Mouse (Mus musculus) bone marrow macrophage, adult 2 months (primary cell): Measurements from ENCODE around the gene Spred1. TPM values are rescaled to one million over a fixed set of nuclear protein-coding genes. Genes with fewer than 3 reads are reported as not detected.

Experiments used
- H3K27ac ChIP-seq: 2 replicates; pipeline ENCODE4 v1.5.1; 2012; ENCODE audit warnings: low read depth, low read length; ENCODE audit not compliant: insufficient read depth
- H3K4me1 ChIP-seq: 2 replicates; pipeline ENCODE4 v1.6.1; 2012; ENCODE audit warnings: low read length; ENCODE audit not compliant: control insufficient read depth, insufficient read depth
- H3K4me3 ChIP-seq: 2 replicates; pipeline ENCODE4 v1.5.1; 2012; ENCODE audit warnings: mild to moderate bottlenecking, low read length, moderate library complexity; ENCODE audit not compliant: insufficient read depth
- CTCF ChIP-seq: IDR thresholded peaks from 2 replicates; pipeline ENCODE4 v1.5.1; 2012; ENCODE audit warnings: low read depth, mild to moderate bottlenecking, low read length, moderate library complexity
- POLR2A ChIP-seq: IDR thresholded peaks from 2 replicates; pipeline ENCODE4 v1.6.1; 2012; ENCODE audit warnings: mild to moderate bottlenecking, low read depth, low read length, borderline replicate concordance
- polyA plus RNA-seq: library from polyadenylated mRNA; stranded (reverse); fragments of >200 nt; gene quantifications from 2 replicates; pipeline ENCODE4 v1.2.4, GENCODE M21; 2012; ENCODE audit not compliant: missing spikeins, insufficient read depth, insufficient read length

The Spred1 gene
- polyA plus RNA-seq, 1 experiment: 59.1 TPM

DNA sequence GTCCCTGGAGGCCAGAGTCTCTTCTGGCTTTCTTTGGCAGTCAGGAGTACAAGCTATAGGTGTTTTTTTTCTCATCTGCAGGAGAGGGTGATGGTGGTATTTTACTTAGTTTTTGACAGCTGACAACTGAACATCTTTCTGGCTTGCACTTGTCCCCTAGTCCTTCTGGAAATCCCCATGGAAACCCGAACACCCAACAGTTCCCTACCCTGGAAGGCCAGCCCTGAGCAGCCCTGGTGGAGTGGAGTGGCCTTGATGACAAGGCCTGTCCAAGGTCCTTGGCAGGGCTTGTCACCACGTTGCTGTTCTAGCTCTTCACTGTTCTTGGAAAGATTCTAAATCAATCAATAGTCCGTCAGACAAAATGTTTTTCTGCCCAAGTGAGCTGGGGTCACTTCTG lies 83.4 kb downstream of the Spred1 start:
- TF ChIP-seq CTCF (no peak), POLR2A (no peak)
- Histone ChIP-seq H3K27ac (no peak overlapping the region), H3K4me1 (no peaks in the 10 kb centered on the region), H3K4me3 (no peak overlapping the region)

DNA sequence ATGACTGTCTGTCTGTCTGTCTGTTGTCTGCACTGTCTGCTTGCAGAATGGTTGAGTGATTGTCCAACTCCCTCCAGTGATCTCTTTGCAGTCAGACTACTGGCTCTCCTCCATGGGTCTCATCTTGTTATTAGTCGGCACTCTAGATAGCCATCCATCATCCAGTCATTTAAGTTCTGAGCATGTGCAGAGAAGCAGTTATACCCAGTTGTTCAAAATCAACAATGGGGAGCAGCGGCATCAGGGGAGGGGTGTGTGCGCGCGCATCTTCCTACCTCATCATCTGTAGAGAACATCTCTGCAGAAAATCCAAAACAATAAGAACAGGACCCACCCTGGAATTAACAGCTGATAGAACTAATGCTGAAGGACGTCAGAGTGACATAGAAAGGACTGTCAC lies 83.9 kb downstream of the Spred1 start:
- Histone ChIP-seq H3K4me1 (no peaks in the 10 kb centered on the region), H3K27ac (no peak overlapping the region), H3K4me3 (no peak overlapping the region)
- TF ChIP-seq POLR2A: no peak
- TF ChIP-seq CTCF: no peak

DNA sequence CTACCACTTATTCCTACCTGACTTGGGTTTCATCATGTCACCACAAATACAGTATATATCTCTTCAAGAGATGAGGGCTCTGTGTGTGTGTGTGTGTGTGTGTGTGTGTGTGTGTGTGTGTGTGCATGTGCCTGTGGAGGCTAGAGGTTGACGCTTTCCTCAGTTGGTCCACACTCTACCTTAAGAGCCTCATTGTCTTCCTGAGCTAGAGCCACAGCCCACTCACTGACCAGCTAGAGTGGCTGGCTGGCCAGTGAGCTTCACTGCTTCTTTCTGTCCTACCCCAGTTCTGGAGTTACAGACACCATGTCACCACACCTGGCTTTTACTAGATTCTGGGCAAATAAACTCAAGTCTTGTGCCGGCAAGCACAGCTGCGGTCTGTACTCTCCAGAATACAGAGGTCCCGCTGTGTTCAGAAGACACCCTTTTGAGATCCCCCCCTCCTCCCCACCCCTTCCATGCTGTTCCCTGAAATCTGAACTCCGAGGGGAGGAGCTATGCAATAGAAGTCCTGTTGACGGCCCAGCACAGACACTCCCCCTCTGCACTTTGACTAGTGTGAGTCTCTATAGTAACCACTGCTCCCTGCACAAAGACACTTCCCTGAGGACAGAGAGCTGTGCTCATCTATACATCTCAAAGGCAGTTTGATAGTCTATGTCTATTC lies 89.4 kb downstream of the Spred1 start:
- Histone ChIP-seq H3K27ac (no peak overlapping the region), H3K4me1 (no peaks in the 10 kb centered on the region), H3K4me3 (no peak overlapping the region)
- no peak for TF ChIP-seq POLR2A
- no peak for TF ChIP-seq CTCF

DNA sequence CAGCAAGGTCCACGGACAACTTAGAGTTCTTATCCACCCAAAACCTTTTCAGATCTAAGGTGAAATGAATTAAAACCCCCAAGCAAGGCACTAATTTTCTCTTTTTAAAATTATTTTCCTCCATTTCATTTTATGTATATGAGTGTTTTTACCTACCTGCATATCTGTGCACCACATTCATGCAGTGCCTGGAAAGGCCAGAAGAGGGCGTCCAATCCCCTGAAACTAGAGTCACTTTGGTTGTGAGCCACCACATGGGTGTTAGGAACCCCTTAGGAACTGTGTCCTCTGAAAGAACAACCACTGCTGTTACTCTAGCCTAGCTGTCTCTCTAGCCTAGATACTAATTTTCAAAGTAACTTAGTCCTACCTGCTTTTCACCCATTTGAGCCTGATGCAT lies 95.0 kb downstream of the Spred1 start:
- no peak overlapping the region for H3K4me3 ChIP-seq
- no peak overlapping the region for H3K27ac ChIP-seq
- no peak for TF ChIP-seq POLR2A
- no peak for TF ChIP-seq CTCF
- peaks cover 2% of the 10 kb centered on the region for H3K4me1 ChIP-seq

DNA sequence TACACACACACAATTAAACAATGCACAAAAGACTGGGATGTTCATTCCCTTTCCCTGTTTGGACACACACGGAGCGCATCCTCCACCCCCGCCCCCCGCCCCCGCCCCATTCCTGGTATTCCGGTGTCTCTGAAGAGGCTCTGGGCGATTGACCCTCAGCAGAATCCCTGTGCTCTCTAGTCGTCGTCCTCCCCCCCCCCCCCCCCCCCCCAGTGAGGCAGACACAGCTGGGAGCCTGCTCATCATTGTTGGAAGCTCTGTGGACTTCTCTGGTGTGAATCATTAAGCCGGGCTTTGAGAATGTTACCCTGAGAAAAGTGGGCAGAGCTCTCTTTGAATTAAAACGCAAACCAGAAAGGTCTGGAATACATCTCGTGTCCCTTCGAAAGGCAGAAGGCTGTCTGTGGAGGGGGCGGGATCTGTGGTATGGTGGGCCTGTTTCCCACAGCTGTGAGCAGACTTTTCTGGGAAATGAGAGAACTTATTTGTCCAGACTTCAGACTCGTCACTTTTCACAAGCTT lies 96.6 kb downstream of the Spred1 start:
- Histone ChIP-seq H3K27ac (no peak overlapping the region), H3K4me1 (peaks cover 2% of the 10 kb centered on the region), H3K4me3 (no peak overlapping the region)
- TF ChIP-seq POLR2A (no peak), CTCF (no peak)

DNA sequence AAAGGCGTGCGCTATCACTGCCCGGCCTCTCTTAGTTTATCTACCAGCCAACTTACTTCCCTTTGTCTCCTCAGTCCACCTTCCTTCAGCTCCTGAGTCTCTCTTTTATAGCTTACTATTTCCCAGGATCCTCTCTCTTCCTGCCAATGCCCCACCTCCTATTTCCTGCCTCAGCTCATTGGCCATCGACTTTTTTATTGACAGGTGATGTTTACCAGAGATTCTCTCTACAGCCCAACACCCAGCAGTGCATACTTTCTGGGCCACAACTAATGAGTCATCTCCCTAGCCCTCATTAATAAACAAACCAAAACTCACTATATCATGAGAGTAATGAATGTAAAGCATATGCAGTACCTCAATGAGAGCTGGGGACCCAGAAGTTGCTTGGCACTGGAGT lies 98.4 kb downstream of the Spred1 start:
- no peak overlapping the region for H3K4me3 ChIP-seq
- no peak overlapping the region for H3K27ac ChIP-seq
- peaks cover 2% of the 10 kb centered on the region for H3K4me1 ChIP-seq
- TF ChIP-seq CTCF: no peak
- TF ChIP-seq POLR2A: no peak

DNA sequence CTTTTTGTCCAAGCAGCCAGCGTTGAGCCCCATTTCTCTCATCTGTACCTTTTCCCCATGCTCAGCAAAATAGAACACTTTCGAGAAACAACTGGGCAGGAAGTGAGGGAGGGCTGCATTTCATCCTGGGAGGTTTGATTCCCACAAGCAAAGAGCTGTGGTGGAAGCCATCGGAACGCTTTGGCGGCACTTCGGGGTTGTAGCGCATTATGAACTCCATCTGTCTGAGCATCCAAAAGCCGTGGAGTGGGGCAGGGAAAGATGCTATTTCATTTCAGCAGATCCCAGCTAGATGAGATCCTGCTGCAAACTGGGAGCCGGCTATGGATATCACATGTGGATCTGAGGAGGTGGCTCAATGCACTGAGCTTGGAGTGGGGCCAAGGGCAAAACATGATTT lies 101.5 kb downstream of the Spred1 start:
- H3K4me3 ChIP-seq: no peak overlapping the region
- TF ChIP-seq POLR2A (no peak), CTCF (no peak)
- peaks cover 2% of the 10 kb centered on the region for H3K4me1 ChIP-seq
- H3K27ac ChIP-seq: no peak overlapping the region

DNA sequence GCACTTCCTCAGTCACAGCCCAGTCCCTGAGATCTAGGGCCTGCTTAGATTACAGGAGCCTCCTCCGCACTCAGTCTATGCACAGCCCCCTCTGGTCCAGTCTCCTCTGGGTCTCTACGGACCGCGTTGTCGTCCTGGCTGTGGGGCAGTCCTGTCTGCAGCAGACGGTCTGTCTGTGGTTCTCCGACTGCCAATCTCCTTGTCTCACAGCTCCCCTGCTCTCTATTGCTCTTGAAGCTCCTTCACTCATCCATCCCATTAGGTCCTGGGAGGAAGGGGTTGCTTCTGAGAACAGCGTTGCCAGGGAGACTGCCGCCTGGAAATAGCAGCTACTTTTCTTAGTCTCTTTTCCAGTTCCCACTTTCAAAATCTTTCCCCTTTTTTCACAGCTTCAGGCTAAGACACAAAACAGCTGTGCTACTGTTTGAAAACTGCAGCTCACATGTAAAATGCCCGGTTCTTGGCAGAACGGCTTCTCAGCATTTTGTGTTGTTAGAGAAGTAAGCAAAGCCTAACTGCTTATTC lies 107.5 kb downstream of the Spred1 start:
- no peak overlapping the region for H3K4me3 ChIP-seq
- TF ChIP-seq POLR2A: no peak
- TF ChIP-seq CTCF: no peak
- peaks cover 2% of the 10 kb centered on the region for H3K4me1 ChIP-seq

DNA sequence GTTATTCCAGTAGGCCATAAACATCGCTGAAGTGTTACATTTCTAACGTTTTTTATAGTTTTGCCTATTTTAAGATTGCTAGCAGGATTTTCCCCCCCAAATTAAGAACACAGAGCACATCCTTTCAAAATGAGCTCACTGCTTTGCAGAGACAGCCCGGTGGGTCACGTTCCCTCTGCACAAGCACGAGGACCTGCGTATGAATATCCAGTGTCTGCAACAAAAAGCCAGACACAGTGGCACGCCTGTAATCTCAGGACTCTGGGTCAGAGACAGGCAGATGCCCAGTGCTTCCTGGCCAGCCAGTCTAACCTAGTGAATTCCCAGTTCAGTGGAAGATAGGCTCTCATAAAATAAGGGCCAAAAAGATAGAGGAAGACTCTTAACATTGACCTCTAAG lies 109.1 kb downstream of the Spred1 start:
- no peak overlapping the region for H3K27ac ChIP-seq
- no peak for TF ChIP-seq POLR2A
- no peak for TF ChIP-seq CTCF
- H3K4me3 ChIP-seq: no peak overlapping the region
- peaks cover 2% of the 10 kb centered on the region for H3K4me1 ChIP-seq

More for the DNA sequence above, 107.5 kb downstream of the Spred1 start:
- no peak overlapping the region for H3K27ac ChIP-seq

DNA sequence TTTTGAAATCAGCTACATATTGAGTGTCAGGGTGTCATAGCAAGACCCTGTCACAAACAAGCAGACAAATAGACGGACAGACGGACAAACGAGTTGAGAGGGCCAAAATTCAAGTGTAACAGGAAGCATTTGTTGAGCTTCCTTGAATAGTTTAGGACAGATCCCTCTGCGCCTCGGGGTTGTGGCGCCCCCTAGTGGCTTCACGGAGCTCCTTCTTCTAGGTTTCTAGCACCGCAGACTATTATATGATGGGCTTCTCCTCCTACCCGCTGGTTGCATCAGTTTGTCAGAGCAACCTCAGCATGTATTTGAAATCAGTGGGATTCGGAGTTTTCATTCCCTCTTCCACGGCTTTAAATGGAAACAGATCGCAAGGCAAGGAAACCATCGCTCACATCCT lies 110.1 kb downstream of the Spred1 start:
- Histone ChIP-seq H3K27ac (no peak overlapping the region), H3K4me1 (peaks cover 2% of the 10 kb centered on the region), H3K4me3 (no peak overlapping the region)
- peak; percentile 97 for TF ChIP-seq CTCF
- no peak for TF ChIP-seq POLR2A

Other genes with a start within 250 kb of the Spred1 start
- gene Tmco5, start 242.7 kb upstream of the Spred1 start, polyA plus RNA-seq: not detected in 2 replicates
- gene Fam98b, start 128.4 kb downstream of the Spred1 start, polyA plus RNA-seq: 30.1 and 31.2 TPM in 2 replicates
- 0.16 and 0.35 TPM in 2 replicates for gene Rasgrp1, start 221.6 kb downstream of the Spred1 start, polyA plus RNA-seq